Mouse (Mus musculus): Measurements from ENCODE around the gene Ugt1a9.

DNA sequence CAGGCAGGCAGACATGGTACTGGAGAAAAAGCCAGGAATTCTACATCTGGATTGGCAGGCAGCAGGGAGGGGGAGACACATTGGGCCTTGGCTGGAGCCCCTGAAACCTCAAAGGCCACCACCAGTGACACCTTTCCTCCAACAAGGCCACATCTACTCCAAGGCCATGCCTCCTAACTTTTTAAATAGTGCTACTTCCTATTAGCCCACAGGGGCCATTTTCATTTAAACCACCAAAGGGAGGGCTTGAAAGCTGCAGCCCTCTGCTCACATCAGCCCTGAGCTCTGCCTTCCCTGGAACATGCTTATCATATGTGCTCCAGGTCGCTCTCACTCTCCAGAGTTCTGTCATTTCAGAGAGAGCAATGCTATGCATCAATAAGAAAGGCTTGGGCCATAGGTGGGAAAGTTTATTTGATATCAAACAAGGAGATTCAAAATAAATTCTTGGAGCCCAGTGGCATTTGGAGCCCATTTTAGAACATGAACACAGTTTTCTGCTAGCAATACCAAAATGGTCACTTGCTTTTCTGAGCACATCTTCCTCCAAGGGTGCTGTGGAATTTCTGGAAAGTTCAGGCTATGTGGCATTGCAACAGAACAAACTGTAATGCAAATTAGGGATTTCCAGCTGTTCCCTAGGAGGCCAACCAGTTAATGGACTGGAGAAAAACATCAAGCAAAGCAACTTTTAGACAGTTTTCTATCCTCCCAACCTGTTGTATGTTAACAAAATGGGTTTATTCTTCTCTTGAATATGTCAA, 34.2 kb downstream of the Ugt1a9 start:
- TF ChIP-seq GATA1 (IDR thresholded peaks at IDR 0.05; ENCODE audit: low read length) (no peak), TAL1 (IDR thresholded peaks at IDR 0.05; ENCODE audit: low read length) (no peak)

Measured in erythroblast, embryonic 14.5 days (primary cell).